In the genomic region with DNA sequence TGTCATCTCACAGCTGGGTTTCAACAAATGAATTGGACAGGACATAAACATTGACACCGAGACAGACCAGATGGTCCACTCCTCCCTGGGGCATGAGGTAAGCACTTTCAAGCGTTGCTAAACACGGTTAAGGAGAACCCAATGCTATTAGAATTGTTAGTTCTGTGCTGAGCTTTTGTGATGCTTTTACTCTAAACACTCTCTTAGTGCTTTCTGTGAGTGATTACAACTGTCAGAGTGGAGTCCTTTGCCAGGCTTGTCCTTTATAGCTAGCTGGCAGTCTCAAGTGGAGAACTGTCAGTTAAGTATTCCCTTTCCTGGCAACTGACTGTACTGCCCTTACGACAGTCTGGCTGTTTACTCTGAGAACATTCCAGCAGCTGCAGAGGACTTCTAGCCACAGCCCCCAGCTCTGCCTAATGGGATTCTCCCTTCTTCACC, we compare ENCODE assay signal across 9 mouse cellular contexts.
A peak's percentile ranks its signal among the peaks of the same experiment; 100 is the strongest.
DNase-seq lines count a peak whose midpoint lies in the region; ATAC-seq lines count a peak whose summit lies in the region.
"Had no signal": no experiment of that assay in that cellular context is flagged by ENCODE, and none has a peak within 500 bp of the region (broad histone marks: within the 10 kb centered on the region; RNA-seq: fewer than 3 reads in every experiment).

No protein-coding gene starts in this region.

- no peaks in the 10 kb centered on the region for H3K9me3 ChIP-seq in embryonic facial prominence, embryonic 11.5 days (replicated peaks; ENCODE audit: control insufficient read depth, low read length)
- no peaks in the 10 kb centered on the region for H3K9me3 ChIP-seq in embryonic facial prominence, embryonic 10.5 days
- no peaks in the 10 kb centered on the region for H3K9me3 ChIP-seq in heart, embryonic 14.5 days (ENCODE audit: control insufficient read depth, low read length)
- H3K9me3 ChIP-seq in lung, embryonic 15.5 days: no peaks in the 10 kb centered on the region

- H3K27ac ChIP-seq in embryonic facial prominence, embryonic 11.5 days (replicated peaks; ENCODE audit: low read depth, low read length): no peak overlapping the region
- no peak overlapping the region for H3K27ac ChIP-seq in embryonic facial prominence, embryonic 10.5 days (replicated peaks)
- H3K27ac ChIP-seq in heart, embryonic 14.5 days (replicated peaks in 1 of 2; ENCODE audit: control insufficient read depth in 1 of 2, insufficient read depth in 1 of 2, low read depth in 2 of 2, low read length in 2 of 2): peak overlapping the region; percentile 52 to 77
- no peak overlapping the region; the same call in 1 of the 2 replicates for H3K27ac ChIP-seq in lung, embryonic 15.5 days

- no peaks in the 10 kb centered on the region for H3K27me3 ChIP-seq in embryonic facial prominence, embryonic 11.5 days (ENCODE audit: control insufficient read depth, insufficient read depth, low read length)
- H3K27me3 ChIP-seq in embryonic facial prominence, embryonic 10.5 days (replicated peaks; ENCODE audit: low read depth, poor library complexity, severe bottlenecking): no peaks in the 10 kb centered on the region
- no peaks in the 10 kb centered on the region for H3K27me3 ChIP-seq in heart, embryonic 14.5 days (ENCODE audit: control insufficient read depth, insufficient read depth, low read length)
- H3K27me3 ChIP-seq in lung, embryonic 15.5 days: no peaks in the 10 kb centered on the region

- no peak overlapping the region for H3K9ac ChIP-seq in embryonic facial prominence, embryonic 11.5 days (replicated peaks; ENCODE audit: low read length)
- H3K9ac ChIP-seq in heart, embryonic 14.5 days (ENCODE audit: low read length): no peak overlapping the region
- H3K9ac ChIP-seq in lung, embryonic 15.5 days: no peak overlapping the region

- H3K4me3 ChIP-seq in embryonic facial prominence, embryonic 11.5 days (ENCODE audit: low read depth, low read length): no peak overlapping the region
- H3K4me3 ChIP-seq in embryonic facial prominence, embryonic 10.5 days: no peak overlapping the region
- H3K4me3 ChIP-seq in heart, embryonic 14.5 days (ENCODE audit: control insufficient read depth in 1 of 2, insufficient read depth in 1 of 2, low read depth in 1 of 2, low read length in 2 of 2): no peak overlapping the region
- no peak overlapping the region for H3K4me3 ChIP-seq in lung, embryonic 15.5 days

- 53% methylated on average over 4 of the region's 4 CpGs for WGBS in embryonic facial prominence, embryonic 11.5 days
- WGBS in embryonic facial prominence, embryonic 10.5 days: 61% methylated on average over 4 of the region's 4 CpGs
- WGBS in heart, embryonic 14.5 days: 5% methylated on average over 4 of the region's 4 CpGs
- 9% methylated on average over 4 of the region's 4 CpGs for WGBS in lung, embryonic 15.5 days

- no peak for ATAC-seq in embryonic facial prominence, embryonic 11.5 days (replicated peaks; ENCODE audit: insufficient number of reproducible peaks, low FRiP score, low TSS enrichment, low read depth)
- ATAC-seq in heart, embryonic 14.5 days (ENCODE audit: insufficient number of reproducible peaks, insufficient read depth, low FRiP score, low read depth): no peak
- peak; percentile 95 for ATAC-seq in lung, embryonic 15.5 days (ENCODE audit: borderline replicate concordance, extremely low read depth, low FRiP score, low TSS enrichment)
- no peak for ATAC-seq in megakaryocyte, adult 5-6 weeks (ENCODE audit: poor library complexity, severe bottlenecking)
- ATAC-seq: midbrain, embryonic 16.5 days had no signal

- DNase-seq in embryonic facial prominence, embryonic 11.5 days (ENCODE audit: low spot score): peak; percentile 11
- DNase-seq in embryonic facial prominence, embryonic 10.5 days (ENCODE audit: low spot score): no peak
- DNase-seq in brain, adult 2 months (ENCODE audit: low read depth, low spot score): peak; percentile 24
- DNase-seq in ovary, postnatal 10 days (ENCODE audit: low spot score): no peak
- DNase-seq in gastrocnemius, postnatal 25 days: no peak

- no peak overlapping the region for H3K4me2 ChIP-seq in embryonic facial prominence, embryonic 11.5 days (ENCODE audit: low read depth, low read length)
- peak overlapping the region; percentile 16; the same call in 1 of the 2 replicates for H3K4me2 ChIP-seq in heart, embryonic 14.5 days (ENCODE audit: low read length)
- no peak overlapping the region for H3K4me2 ChIP-seq in lung, embryonic 15.5 days

- no peaks in the 10 kb centered on the region for H3K36me3 ChIP-seq in embryonic facial prominence, embryonic 11.5 days (replicated peaks; ENCODE audit: control insufficient read depth, insufficient read depth, low read depth, low read length)
- no peaks in the 10 kb centered on the region for H3K36me3 ChIP-seq in embryonic facial prominence, embryonic 10.5 days (replicated peaks)
- H3K36me3 ChIP-seq in heart, embryonic 14.5 days (ENCODE audit: control insufficient read depth, insufficient read depth, low read length): no peaks in the 10 kb centered on the region
- no peaks in the 10 kb centered on the region for H3K36me3 ChIP-seq in lung, embryonic 15.5 days

- no peaks in the 10 kb centered on the region for H3K4me1 ChIP-seq in embryonic facial prominence, embryonic 11.5 days (ENCODE audit: control insufficient read depth, insufficient read depth, low read length)
- no peaks in the 10 kb centered on the region for H3K4me1 ChIP-seq in embryonic facial prominence, embryonic 10.5 days
- H3K4me1 ChIP-seq in heart, embryonic 14.5 days (ENCODE audit: control insufficient read depth in 2 of 2, insufficient read depth in 2 of 2, low read length in 2 of 2): peaks cover 0 to 11% of the 10 kb centered on the region in 2 experiments; a peak in 2 of 4 replicates
- H3K4me1 ChIP-seq in lung, embryonic 15.5 days: no peaks in the 10 kb centered on the region

Comparison
In these comparisons a context has a peak if more than half of its experiments do, and no peak if none do; other contexts are left out.
1. DNase-seq: peak in embryonic facial prominence, embryonic 11.5 days (single experiment) and brain, adult 2 months (single experiment); none in embryonic facial prominence, embryonic 10.5 days (single experiment), ovary, postnatal 10 days (single experiment) and gastrocnemius, postnatal 25 days (single experiment).
2. H3K27ac ChIP-seq: peak in heart, embryonic 14.5 days (2 of 2); none in embryonic facial prominence, embryonic 11.5 days (single experiment), embryonic facial prominence, embryonic 10.5 days (single experiment) and lung, embryonic 15.5 days (single experiment).